Mouse (Mus musculus) adrenal gland, adult 10 weeks (tissue): ENCODE data around the gene Ptpn5. TPM values are rescaled to one million over a fixed set of nuclear protein-coding genes. Genes with fewer than 3 reads are reported as not detected.

Experiments
- polyA plus RNA-seq: library from polyadenylated mRNA; stranded (reverse); fragments of 350-450 nt; fragmentation: Illumina TruSeq; extraction: RNeasy Lipid Tissue Mini Kit (QIAGEN cat#74804); gene quantifications from one replicate; pipeline ENCODE4 v1.2.3, GENCODE M21; 2014; ENCODE audit warnings: low read depth, low replicate concordance

Gene Ptpn5
- not detected for polyA plus RNA-seq

GRCm38 (mm10) chr7:47133331-47133730, at the start of gene Ptpn5:
Ptpn5 (minus strand) TSS chr7:47133684.

GRCm38 (mm10) chr7:47050366-47050765, 83.1 kb downstream of the Ptpn5 start, which contains the start of gene Tmem86a:
Tmem86a (plus strand) TSS chr7:47050601.

Other genes with a start within 250 kb of the Ptpn5 start
- 405 TPM for gene Tsg101, start 213.7 kb downstream of the Ptpn5 start, polyA plus RNA-seq
- 34.7 TPM for gene Uevld, start 175.2 kb downstream of the Ptpn5 start, polyA plus RNA-seq
- not detected for gene Gm9999, start 150.1 kb downstream of the Ptpn5 start, polyA plus RNA-seq
- gene Spty2d1, start 125.3 kb downstream of the Ptpn5 start, polyA plus RNA-seq: 45.6 TPM
- gene Tmem86a, start 83.1 kb downstream of the Ptpn5 start, polyA plus RNA-seq: 2.6 TPM
- gene Mrgpra6, start 71.2 kb upstream of the Ptpn5 start, polyA plus RNA-seq: not detected
- gene Mrgpra9, start 119.2 kb upstream of the Ptpn5 start, polyA plus RNA-seq: not detected
- gene Mrgpra1, start 220.6 kb upstream of the Ptpn5 start, polyA plus RNA-seq: not detected